Mouse (Mus musculus) lung, adult 2 months (tissue): ENCODE measurements around the gene Pou6f1.

Experiments used
- CTCF ChIP-seq: fragments of 200-500 bp; IDR thresholded peaks from 2 replicates; pipeline ENCODE4 v1.5.1; 2011; ENCODE audit warnings: mild to moderate bottlenecking, low read length, control low read depth; ENCODE audit not compliant: insufficient read depth
- POLR2A ChIP-seq: fragments of 200-500 bp; IDR thresholded peaks from 2 replicates; pipeline ENCODE4 v1.6.1; 2011; ENCODE audit warnings: low read depth, mild to moderate bottlenecking, control low read depth, low read length, borderline replicate concordance; ENCODE audit errors: extremely low read depth

- TF ChIP-seq CTCF (peak; percentile 32; the same call in 1 of the 2 replicates), POLR2A (no peak)
These were observed 12.6 kb upstream of the Pou6f1 start for GRCm38 (mm10) chr15:100612432-100612831.
